Mouse (Mus musculus) hindbrain, embryonic 12.5 days (tissue): ENCODE measurements around the gene Chid1. TPM values are rescaled to one million over a fixed set of nuclear protein-coding genes. Genes with fewer than 3 reads are reported as not detected.

Source experiments
- ATAC-seq: fragments of 200-750 bp; cut with Nextera tagmentation; 2 replicates; pipeline ENCODE4 v1.8.0; 2017; ENCODE audit warnings: moderate TSS enrichment; ENCODE audit not compliant: low FRiP score
- H3K27ac ChIP-seq: fragments of 300-500 bp; sonication (generic); 2 replicates; pipeline ENCODE4 v1.5.1; 2016; ENCODE audit warnings: mild to moderate bottlenecking
- H3K27me3 ChIP-seq: fragments of 300-500 bp; sonication (generic); 2 replicates; pipeline ENCODE4 v1.6.1; 2016; ENCODE audit warnings: mild to moderate bottlenecking
- H3K36me3 ChIP-seq: fragments of 300-500 bp; sonication (generic); 2 replicates; pipeline ENCODE4 v1.6.1; 2016; ENCODE audit warnings: mild to moderate bottlenecking
- H3K4me1 ChIP-seq: fragments of 300-500 bp; sonication (generic); 2 replicates; pipeline ENCODE4 v1.6.1; 2016
- H3K4me2 ChIP-seq: fragments of 300-500 bp; sonication (generic); replicated peaks from 2 replicates; pipeline ENCODE4 v1.6.1; 2016; ENCODE audit warnings: mild to moderate bottlenecking
- H3K4me3 ChIP-seq: fragments of 300-500 bp; sonication (generic); 2 replicates; pipeline ENCODE4 v1.5.1; 2016; ENCODE audit warnings: mild to moderate bottlenecking
- H3K9ac ChIP-seq: fragments of 300-500 bp; sonication (generic); 2 replicates; pipeline ENCODE4 v1.6.1; 2016; ENCODE audit warnings: mild to moderate bottlenecking, moderate library complexity
- H3K9me3 ChIP-seq: fragments of 300-500 bp; sonication (generic); replicated peaks from 2 replicates; pipeline ENCODE4 v1.6.1; 2016; ENCODE audit warnings: mild to moderate bottlenecking
- WGBS: fragments of 180-500 bp; shearing (Covaris S2); methylation state at CpG from one replicate; pipeline ENCODE4 v1.1.7; 2016; 5-methylcytosine and 5-hydroxymethylcytosine counted together
- polyA plus RNA-seq: library from polyadenylated mRNA; unstranded; fragments of >200 nt; fragmentation: Nextera tagmentation; extraction: Ambion mirVana; gene quantifications from 2 replicates; pipeline ENCODE4 v1.2.1, GENCODE M21; 2016

The Chid1 gene
- polyA plus RNA-seq, 1 experiment from 2014 or later = 31.8 TPM

DNA sequence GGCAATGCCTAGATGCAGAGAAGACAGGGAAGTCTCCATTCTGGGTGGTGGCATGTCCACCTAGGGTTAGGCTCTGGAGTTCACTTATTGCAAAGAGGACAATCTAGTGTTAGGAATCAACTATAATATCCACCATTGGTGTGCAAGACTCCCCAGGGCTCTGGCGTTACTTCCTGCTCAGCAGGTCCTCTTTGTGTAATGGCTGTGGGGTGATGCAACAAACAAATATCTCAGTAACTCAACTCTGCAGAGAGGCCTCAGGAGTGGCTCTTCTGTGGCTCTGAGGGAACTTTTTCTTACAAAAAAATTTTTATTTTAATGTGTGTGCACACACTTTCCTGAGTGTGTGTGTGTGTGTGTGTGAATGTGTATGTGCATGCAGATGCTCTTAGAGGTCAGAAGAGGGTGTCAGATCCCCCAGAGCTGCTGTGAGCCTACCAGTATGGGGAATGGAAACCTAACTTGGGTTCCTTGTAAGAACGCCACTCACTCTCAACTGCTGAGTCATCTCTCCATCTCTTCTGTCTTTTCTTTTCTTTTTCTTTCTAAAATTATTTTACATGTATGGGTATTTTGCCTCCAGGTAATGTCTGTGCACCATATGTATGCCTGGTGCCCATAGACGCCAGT is 9.9 kb upstream of the Chid1 start:
- H3K9ac ChIP-seq = no peak overlapping the region
- ATAC-seq = no peak
- H3K4me2 ChIP-seq = no peak overlapping the region
- no peaks in the 10 kb centered on the region for H3K4me1 ChIP-seq
- H3K27me3 ChIP-seq = no peaks in the 10 kb centered on the region
- WGBS = 94% methylated on average over 3 of the region's 3 CpGs
- no peak overlapping the region for H3K4me3 ChIP-seq
- H3K36me3 ChIP-seq = no peaks in the 10 kb centered on the region
- no peak overlapping the region for H3K27ac ChIP-seq
- H3K9me3 ChIP-seq = no peaks in the 10 kb centered on the region

DNA sequence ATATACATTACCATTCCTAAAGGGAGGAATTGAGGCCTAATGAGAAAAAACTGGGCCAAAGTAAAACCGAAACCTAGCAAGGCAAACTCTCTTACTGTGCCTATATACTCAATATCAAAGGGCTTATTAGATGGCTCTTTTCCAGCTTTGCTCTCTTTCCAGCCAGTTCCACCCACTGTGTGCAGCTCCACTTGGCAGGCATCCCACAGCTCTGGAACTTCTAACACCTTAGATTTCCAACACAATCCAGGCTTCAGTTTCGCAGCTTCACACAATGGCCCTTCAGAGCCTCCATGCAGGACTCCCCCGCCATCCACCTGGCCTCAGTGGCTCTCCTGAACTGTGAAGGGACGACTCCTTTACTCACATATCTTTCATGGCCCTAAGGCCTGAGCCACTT is 5.0 kb upstream of the Chid1 start:
- H3K9ac ChIP-seq = 0 out of 2 replicates have a peak overlapping the region, but pooled peaks have one; percentile 27
- ATAC-seq = no peak
- H3K4me1 ChIP-seq = peaks cover 6% of the 10 kb centered on the region
- no peak overlapping the region for H3K4me3 ChIP-seq
- H3K4me2 ChIP-seq = no peak overlapping the region
- no peak overlapping the region for H3K27ac ChIP-seq
- H3K27me3 ChIP-seq = 0 out of 2 replicates have a peak, but pooled peaks cover 3% of the 10 kb centered on the region
- no peaks in the 10 kb centered on the region for H3K36me3 ChIP-seq
- no peaks in the 10 kb centered on the region for H3K9me3 ChIP-seq
- 76% methylated on average over 4 of the region's 4 CpGs for WGBS

DNA sequence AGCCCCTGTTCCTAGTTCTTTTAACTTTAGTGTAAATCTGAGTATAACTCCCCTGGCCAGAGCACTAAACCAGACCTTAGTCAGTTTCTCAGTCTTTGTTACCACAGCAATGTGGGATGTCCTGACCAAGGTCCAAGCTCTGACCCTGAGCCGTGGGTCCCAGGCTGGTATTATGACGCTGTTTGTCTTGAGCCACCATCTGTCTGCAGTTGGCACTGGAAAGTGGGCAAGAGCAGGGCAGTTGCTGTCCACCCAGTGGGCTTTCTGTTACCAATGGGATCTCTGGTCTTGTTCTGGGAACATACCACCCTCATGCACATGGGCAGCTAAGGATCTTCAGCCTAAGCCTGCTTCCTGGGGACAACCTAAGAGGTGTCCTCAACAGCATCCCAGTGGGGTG is 2.9 kb upstream of the Chid1 start:
- Histone ChIP-seq H3K9me3 (no peaks in the 10 kb centered on the region), H3K4me3 (no peak overlapping the region), H3K4me2 (no peak overlapping the region), H3K27ac (no peak overlapping the region), H3K36me3 (no peaks in the 10 kb centered on the region), H3K9ac (no peak overlapping the region), H3K27me3 (0 out of 2 replicates have a peak, but pooled peaks cover 3% of the 10 kb centered on the region), H3K4me1 (peaks cover 15% of the 10 kb centered on the region)
- ATAC-seq = no peak
- 78% methylated on average over 2 of the region's 2 CpGs for WGBS

DNA sequence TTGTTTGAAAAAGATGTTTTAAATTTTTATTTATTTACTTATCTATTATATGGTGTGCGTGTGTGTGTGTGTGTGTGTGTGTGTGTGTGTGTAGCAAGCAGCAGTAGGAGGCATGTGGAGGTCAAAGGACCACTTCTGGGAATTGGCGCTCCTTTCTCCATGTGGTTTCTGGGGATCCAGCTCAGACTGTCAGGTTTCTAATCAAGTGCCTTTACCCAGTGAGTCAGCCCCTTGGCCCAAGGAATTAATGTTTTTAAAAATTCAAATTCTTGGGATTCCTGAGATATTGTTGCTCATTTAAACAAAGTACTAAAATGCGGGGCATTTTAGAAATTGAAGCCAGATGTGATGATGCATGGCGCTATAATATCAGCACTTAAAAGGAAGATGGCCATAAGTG is 2.0 kb upstream of the Chid1 start:
- no peak overlapping the region for H3K9ac ChIP-seq
- H3K9me3 ChIP-seq = no peaks in the 10 kb centered on the region
- H3K4me2 ChIP-seq = no peak overlapping the region
- peaks cover 15% of the 10 kb centered on the region for H3K4me1 ChIP-seq
- 0 out of 2 replicates have a peak, but pooled peaks cover 3% of the 10 kb centered on the region for H3K27me3 ChIP-seq
- ATAC-seq = no peak
- WGBS = 69% methylated on average over 4 of the region's 4 CpGs
- H3K4me3 ChIP-seq = no peak overlapping the region
- no peaks in the 10 kb centered on the region for H3K36me3 ChIP-seq
- no peak overlapping the region for H3K27ac ChIP-seq

DNA sequence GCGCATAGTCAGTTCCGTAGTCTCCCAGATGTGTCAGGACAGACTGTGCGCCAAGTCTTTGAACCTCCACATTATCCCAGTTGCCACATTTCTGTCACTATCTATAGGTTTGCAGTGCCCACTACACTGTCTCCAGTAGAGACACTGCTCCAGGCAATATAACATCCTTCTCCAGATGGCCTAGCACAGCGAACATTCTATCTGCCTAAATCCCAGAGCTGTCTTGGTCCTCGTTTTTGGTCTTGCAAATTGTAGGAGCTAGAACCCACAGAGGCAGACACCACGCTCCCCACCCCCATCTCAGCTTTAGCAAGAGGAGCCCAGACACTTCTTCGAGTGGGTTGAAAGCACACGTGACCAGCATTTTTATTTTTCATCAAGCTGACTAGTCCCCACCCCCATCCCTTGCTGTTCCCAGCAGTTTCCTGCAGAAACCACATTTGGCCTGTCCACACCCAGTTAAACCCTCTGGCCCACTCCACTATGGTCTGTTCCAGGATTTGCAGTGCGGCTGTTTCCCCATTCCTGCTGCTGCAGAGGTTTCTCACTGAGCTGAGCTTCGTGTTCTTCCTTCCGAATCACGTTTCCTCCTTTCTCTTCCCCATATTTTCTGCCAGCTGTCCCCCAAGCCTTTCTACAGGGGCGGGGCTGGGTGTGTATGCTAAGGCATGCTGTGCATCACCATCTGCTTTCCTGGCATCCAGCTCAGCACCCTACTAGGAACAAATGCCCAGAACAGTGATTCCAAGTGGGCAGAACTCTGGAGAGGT is 840 bp upstream of the Chid1 start:
- no peaks in the 10 kb centered on the region for H3K9me3 ChIP-seq
- H3K4me1 ChIP-seq = peaks cover 15% of the 10 kb centered on the region
- H3K36me3 ChIP-seq = no peaks in the 10 kb centered on the region
- WGBS = 66% methylated on average over 13 of the region's 13 CpGs
- peak overlapping the region; percentile 87 for H3K4me2 ChIP-seq
- peak; percentile 11; the same call in 1 of the 2 replicates for ATAC-seq
- H3K27ac ChIP-seq = 0 out of 2 replicates have a peak overlapping the region, but pooled peaks have one; percentile 40
- H3K4me3 ChIP-seq = peak overlapping the region; percentile 74
- 0 out of 2 replicates have a peak, but pooled peaks cover 3% of the 10 kb centered on the region for H3K27me3 ChIP-seq
- H3K9ac ChIP-seq = peak overlapping the region; percentile 60; the same call in 1 of the 2 replicates

DNA sequence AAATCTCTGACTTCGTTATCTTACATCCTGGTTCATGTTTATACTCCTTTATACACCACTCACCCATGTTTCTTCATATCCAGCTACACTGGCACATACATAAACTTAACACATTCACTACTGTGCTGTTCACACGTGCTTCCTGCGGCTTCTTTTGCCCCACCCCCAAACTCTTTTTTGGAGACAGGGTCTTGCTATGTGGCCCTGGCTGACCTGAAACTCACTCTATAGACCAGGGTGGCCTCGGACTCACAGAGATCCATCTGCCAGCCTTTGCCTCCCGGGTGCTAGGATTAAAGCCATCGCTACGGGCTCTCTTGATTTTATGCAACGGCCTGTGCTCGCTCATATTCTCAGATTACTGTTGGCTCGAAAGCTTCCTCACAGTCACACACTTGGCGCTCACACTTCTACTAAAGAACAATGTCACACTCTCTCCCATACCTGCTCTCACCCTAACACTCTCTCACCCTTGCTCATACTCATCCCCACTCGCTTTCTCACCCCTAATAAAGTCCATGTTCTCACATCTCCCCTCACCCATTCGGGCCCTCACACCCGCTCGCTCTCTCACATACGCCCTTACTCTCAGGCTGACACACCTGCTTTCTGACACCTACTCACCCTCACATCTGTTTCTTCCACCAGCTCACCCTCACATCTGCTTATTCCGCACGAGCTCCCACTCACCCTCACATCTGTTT is 653 bp downstream of the Chid1 start:
- 21% methylated on average over 18 of the region's 18 CpGs for WGBS
- Histone ChIP-seq H3K36me3 (no peaks in the 10 kb centered on the region), H3K4me2 (peak overlapping the region; percentile 87), H3K27ac (peak overlapping the region; percentile 86), H3K4me3 (peak overlapping the region; percentile 74), H3K4me1 (peaks cover 15% of the 10 kb centered on the region), H3K9me3 (no peaks in the 10 kb centered on the region), H3K27me3 (no peaks in the 10 kb centered on the region), H3K9ac (peak overlapping the region; percentile 91)
- peak; percentile 53 for ATAC-seq

DNA sequence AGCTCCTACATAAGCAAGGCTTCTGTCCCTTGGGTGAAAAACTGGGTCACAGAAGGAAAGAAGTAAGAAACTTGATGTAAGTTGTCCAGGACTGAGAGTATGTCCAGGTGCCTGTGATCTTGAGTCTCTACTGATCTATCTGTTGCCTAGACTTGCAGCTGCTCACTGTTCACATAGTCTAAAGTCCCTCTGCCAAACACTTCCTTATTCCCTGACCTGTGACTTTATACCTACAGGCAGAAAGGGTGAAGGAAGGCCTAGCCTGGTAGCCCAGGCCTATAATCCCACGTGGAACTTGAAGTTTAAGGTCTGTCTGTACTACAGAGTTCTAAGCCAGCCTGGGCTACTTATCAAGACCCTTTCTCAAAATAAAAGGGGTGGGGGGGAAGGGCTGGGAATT is 4.1 kb downstream of the Chid1 start:
- WGBS = 75% methylated on average over 1 of the region's 1 CpGs
- no peak overlapping the region for H3K27ac ChIP-seq

DNA sequence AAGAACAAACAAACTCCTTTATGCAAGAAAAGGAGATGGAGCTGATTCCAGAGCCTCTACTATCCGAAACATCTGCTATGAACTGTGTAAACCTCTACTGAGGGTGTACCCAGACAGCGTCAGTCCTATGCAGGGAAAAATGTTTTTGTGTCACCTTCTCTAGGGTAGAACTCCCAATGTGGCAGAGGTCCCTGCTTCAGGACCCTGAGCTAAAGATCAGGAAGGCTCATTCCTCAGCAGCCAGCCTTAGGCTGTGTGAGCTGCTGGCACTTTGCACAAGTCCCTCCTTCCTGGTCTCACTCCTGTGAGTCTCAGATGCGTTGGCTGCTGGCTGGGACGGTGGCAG is 14.1 kb downstream of the Chid1 start:
- no peak overlapping the region for H3K9ac ChIP-seq
- H3K4me3 ChIP-seq = no peak overlapping the region
- H3K4me1 ChIP-seq = no peaks in the 10 kb centered on the region
- no peak overlapping the region for H3K4me2 ChIP-seq
- no peak overlapping the region for H3K27ac ChIP-seq
- peak; percentile 63 for ATAC-seq
- H3K27me3 ChIP-seq = no peaks in the 10 kb centered on the region
- WGBS = 85% methylated on average over 4 of the region's 4 CpGs
- H3K9me3 ChIP-seq = no peaks in the 10 kb centered on the region
- peaks cover 50% of the 10 kb centered on the region for H3K36me3 ChIP-seq

More for the DNA sequence above, 4.1 kb downstream of the Chid1 start:
- Histone ChIP-seq H3K4me2 (no peak overlapping the region), H3K9ac (no peak overlapping the region), H3K9me3 (no peaks in the 10 kb centered on the region), H3K36me3 (peaks cover 8% of the 10 kb centered on the region), H3K27me3 (no peaks in the 10 kb centered on the region), H3K4me3 (no peak overlapping the region), H3K4me1 (peaks cover 14% of the 10 kb centered on the region)
- no peak for ATAC-seq

DNA sequence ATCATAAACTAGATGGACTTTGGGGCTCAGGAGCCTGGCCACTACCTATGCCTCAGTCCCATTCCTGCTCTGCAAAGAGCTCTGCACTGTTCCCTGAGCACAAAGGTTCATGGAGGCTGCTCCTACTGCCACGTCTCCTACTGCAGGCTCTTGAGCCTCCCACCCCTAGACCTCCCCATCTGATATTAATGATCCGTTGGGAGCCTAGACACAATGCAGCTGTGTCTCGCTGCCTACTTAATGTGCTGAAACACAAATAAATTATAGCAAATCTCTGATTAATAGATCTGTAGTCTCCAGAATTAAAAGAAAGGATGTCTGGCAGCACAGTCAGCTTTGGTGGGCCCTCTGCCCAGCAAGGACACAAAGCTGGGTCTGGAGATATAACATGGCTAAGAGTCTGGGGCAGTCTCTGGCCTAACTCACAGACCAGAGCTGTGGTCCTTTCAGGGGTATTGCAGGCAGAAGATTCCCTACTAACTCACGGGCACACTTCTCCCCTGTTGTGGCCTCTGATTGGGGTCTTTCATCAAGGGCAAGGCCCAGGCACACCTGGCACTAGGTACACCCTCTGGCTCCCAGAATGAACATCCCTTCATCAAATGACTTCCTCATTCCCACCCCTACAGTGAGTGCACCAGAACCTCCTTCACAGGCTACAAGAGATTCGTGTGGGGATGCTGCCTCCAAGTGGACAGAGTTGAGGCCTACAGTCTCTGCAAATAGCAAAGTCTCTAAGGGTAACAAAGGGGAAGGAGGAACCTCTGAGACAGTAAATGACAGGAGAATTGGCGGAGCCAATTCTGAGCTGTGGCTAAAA is 14.7 kb downstream of the Chid1 start:
- Histone ChIP-seq H3K9me3 (no peaks in the 10 kb centered on the region), H3K4me3 (no peak overlapping the region), H3K4me2 (no peak overlapping the region), H3K9ac (no peak overlapping the region; the same call in 1 of the 2 replicates), H3K36me3 (peaks cover 50% of the 10 kb centered on the region), H3K4me1 (no peaks in the 10 kb centered on the region), H3K27me3 (no peaks in the 10 kb centered on the region), H3K27ac (no peak overlapping the region)
- 56% methylated on average over 6 of the region's 6 CpGs for WGBS
- ATAC-seq = peak; percentile 74

DNA sequence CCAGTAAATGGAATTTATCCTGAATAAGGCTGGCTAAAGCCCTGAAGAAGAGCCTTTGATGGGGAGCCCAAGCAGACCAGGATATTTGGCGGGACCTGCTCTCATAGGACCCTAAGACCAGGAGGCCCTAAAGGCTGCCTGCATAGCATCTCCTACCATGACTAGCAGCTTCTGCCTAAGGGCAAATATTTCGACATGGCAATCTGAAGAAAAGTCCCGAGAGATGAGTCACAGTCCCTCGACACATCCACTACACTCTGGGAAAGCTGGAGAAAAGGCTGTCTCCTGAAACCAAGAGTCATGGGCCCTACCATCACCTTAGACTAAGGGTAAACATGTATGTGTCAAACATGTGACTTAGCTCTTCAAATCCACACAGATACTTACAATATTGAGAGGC is 15.4 kb downstream of the Chid1 start:
- Histone ChIP-seq H3K9ac (no peak overlapping the region), H3K27me3 (no peaks in the 10 kb centered on the region), H3K27ac (no peak overlapping the region), H3K4me3 (no peak overlapping the region), H3K4me2 (no peak overlapping the region), H3K9me3 (no peaks in the 10 kb centered on the region), H3K4me1 (no peaks in the 10 kb centered on the region), H3K36me3 (peaks cover 44% of the 10 kb centered on the region)
- WGBS = 89% methylated on average over 4 of the region's 4 CpGs
- no peak for ATAC-seq

DNA sequence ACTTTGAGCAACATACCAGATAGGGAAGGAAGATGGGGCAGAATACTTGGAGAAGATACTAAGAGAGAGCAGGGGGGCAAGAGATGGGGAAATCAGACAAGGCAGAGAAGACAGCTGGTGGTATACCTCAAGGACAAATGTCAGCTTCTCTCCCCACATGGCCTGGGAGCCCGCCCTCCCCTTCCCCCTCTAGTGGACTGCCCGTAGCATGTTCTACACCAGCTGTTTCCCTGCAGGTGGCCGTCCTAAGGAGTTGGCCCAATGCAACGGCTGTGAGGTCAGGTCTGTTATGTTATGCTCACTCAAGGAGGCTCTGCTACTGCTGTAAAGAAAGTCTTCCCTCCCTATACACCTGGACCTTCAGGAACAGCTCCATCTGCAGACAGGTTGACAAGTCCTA is 16.6 kb downstream of the Chid1 start:
- WGBS = 32% methylated on average over 3 of the region's 4 CpGs
- no peaks in the 10 kb centered on the region for H3K27me3 ChIP-seq
- H3K4me1 ChIP-seq = no peaks in the 10 kb centered on the region
- H3K4me2 ChIP-seq = no peak overlapping the region
- no peak overlapping the region for H3K27ac ChIP-seq
- no peak overlapping the region for H3K9ac ChIP-seq
- no peak for ATAC-seq
- H3K4me3 ChIP-seq = no peak overlapping the region
- peaks cover 37% of the 10 kb centered on the region for H3K36me3 ChIP-seq
- H3K9me3 ChIP-seq = no peaks in the 10 kb centered on the region

DNA sequence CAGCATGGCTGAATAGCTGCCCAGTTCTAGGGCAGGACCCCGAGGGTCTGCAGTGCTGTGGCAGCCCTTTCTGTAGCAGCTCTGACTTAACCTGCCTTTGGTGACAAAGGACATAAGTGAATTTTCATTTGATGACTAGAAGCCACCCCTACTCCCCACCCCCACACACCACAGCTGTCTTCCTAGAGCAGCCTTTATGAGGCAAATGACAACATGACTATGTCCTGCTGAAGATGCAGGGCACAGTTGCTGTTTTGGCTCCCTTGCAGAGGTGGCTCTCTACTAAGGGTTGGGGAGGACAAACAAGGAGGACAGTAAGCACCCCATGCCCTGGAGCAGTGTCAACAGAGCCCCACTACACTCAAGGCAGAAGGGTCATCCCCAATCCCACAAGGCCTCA is 19.9 kb downstream of the Chid1 start:
- H3K27ac ChIP-seq = no peak overlapping the region
- H3K9me3 ChIP-seq = no peaks in the 10 kb centered on the region
- no peak overlapping the region for H3K4me3 ChIP-seq
- no peak for ATAC-seq
- 68% methylated on average over 1 of the region's 1 CpGs for WGBS
- no peaks in the 10 kb centered on the region for H3K27me3 ChIP-seq
- H3K9ac ChIP-seq = no peak overlapping the region
- H3K36me3 ChIP-seq = peaks cover 30% of the 10 kb centered on the region
- no peak overlapping the region for H3K4me2 ChIP-seq
- no peaks in the 10 kb centered on the region for H3K4me1 ChIP-seq
